Mouse (Mus musculus) spleen, embryonic (tissue): Measurements from ENCODE around the gene Dctn5.

Experiments used
- CTCF ChIA-PET: fragments of 350-600 bp; sonication (Branson Sonifier 250); formaldehyde crosslinking; loops from one replicate; lab custom pipeline; 2022; lab: Charles Lee

Dctn5 gene

DNA sequence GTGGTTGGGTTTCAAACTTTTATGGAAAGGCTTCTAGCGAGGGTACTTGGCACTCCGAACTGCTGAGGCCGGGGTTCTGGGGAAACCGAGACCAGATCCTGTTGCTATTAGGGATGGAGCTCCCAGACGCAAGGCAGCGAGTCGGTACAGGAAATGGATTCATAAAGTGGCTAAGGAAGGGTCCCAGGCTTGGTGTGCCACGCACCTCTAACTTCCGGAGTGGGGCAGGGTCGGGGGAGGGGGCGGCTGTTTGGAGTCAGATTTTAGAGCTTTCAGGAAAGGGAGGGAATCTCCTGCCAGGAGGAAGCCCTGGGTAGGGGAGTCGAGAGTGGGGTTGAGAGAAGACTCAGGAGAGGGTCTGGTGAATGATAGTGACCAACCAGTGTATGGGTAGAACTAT lies 27.2 kb downstream of the Dctn5 start:
- CTCF ChIA-PET: no interaction called here

GRCm38 (mm10) chr7:122163766-122164165 lies 30.9 kb downstream of the Dctn5 start:
- CTCF ChIA-PET: no interaction called here

DNA sequence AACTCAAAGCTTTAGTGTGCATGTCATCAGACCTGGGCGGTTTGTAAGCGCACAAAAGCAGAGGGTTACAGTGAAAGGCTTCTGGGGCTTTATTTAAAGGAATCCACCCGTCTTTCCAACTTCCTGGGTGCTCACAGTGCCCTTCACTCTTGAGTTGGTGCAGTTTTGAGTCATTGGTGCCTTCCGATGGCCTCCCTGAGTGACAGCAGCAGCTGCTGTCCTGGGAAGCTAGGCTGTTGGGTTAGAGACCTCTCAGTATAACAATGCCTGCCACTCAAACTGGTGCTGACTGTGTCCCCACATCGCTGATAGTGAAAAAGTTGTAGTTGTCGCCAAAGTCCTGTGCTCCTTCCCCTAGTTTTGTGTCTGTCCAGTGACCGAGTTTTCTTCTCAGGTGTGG lies 34.4 kb downstream of the Dctn5 start:
- CTCF ChIA-PET: no interaction called here

GRCm38 (mm10) chr7:122170705-122171104 lies 37.9 kb downstream of the Dctn5 start:
- CTCF ChIA-PET: interaction anchor here (0.5 to 1.0 kb wide), 2 partner anchors 10 to 559 kb away, joined by 4 to 5 read pairs; no protein-coding TSS in a partner anchor

DNA sequence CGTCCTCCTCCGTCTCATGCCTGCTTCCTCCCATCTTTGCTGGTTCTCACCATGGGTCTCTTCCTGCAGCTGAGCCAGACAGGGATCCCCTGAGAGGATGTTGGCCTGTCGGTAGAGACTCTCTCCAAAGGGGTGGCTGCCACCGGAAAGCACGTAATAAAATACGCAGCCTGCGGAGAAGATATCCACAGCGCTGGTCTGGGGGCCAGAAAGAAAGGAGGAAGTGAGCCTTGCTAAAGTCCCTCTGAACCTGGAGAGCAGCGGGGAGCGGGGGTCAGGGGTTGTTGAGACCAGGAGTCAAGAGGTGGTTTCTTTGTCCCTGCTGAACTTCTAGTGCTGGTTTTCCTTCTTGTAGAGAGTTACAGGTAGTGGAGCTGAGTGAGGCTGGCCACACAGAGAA lies 38.8 kb downstream of the Dctn5 start:
- CTCF ChIA-PET: interaction anchor here (1.0 kb wide), 1 partner anchor 558 kb away, joined by 5 read pairs; no protein-coding TSS in a partner anchor

DNA sequence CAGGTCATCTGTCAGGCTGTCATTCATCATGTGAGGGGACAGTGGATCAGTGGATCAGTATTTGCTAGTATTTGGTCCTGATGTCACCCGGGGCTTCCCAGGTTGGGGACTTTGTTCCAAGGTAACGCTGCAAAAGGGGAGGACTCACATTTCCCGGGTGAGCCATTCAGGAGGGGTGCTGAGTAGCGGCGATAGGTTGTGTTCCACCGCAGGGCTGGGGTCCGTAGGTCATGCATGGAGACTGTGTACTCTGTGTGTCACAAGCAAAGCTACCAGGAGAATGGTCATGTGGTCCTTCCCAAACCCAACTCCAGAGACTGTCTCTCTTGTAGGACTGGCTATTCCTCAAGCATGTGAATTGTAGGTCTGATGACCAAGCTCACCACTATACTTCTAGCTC lies 47.9 kb downstream of the Dctn5 start:
- CTCF ChIA-PET: no interaction called here

GRCm38 (mm10) chr7:122184569-122184968 lies 51.7 kb downstream of the Dctn5 start:
- CTCF ChIA-PET: interaction anchor here (0.6 to 0.9 kb wide), 2 partner anchors 17 to 1301 kb away, joined by 3 to 4 read pairs; no protein-coding TSS in a partner anchor

GRCm38 (mm10) chr7:122186043-122186442 lies 53.2 kb downstream of the Dctn5 start, which contains the start of gene Ern2:
TSS of gene Ern2 (minus strand) at chr7:122186207.
- CTCF ChIA-PET: no interaction called here

GRCm38 (mm10) chr7:122189484-122189883 lies 56.6 kb downstream of the Dctn5 start:
- CTCF ChIA-PET: no interaction called here

- CTCF ChIA-PET: interaction anchor here (0.7 kb wide), 2 partner anchors 35 to 90 kb away, joined by 5 to 9 read pairs; no protein-coding TSS in a partner anchor
Observed at GRCm38 (mm10) chr7:122191097-122191496, 58.3 kb downstream of the Dctn5 start.

DNA sequence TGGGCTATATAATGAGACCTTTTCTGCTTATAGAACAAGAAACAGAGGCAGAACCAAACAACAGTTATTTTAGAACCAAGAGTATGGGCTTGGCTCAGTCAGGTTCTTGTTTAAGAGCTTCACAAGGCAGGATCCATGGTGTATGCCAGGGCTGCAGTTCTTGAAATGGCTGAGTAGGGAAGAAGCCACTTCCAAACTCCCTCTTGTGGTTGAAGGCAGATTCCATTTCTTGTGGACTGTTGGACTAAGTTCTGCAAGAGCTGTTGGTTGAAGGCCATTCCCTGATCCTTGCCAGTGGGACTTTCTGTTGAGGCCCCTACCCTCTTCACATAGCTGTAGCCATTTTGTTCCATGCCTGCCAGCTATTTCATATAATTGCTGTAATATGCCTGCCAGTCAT lies 61.1 kb downstream of the Dctn5 start:
- CTCF ChIA-PET: no interaction called here

GRCm38 (mm10) chr7:122196771-122197170 lies 63.9 kb downstream of the Dctn5 start:
- CTCF ChIA-PET: interaction anchor here (0.6 to 0.7 kb wide), 3 partner anchors 39 to 412 kb away, joined by 4 to 6 read pairs (median 4); no protein-coding TSS in a partner anchor

DNA sequence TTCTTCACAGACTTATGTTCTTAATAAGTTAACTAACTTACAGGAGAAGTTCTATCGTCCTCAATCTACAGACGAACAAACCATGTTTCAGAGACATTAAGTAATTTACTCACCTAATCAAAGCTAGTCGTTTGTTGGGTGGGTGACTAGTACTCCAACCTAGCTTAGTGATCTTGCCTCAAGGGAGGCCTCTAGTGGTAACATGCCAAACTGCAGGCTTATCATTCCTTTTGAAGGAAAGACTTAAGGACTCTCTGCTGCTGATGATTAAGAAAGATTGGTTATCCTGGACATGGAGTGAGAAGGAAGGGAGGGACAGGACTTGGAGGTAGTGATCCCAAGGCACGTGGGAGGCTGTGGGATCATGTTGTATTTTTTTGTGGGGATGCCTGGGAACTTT lies 64.5 kb downstream of the Dctn5 start:
- CTCF ChIA-PET: interaction anchor here (0.7 kb wide), 3 partner anchors 39 to 411 kb away, joined by 4 to 7 read pairs (median 6); no protein-coding TSS in a partner anchor
